Comparison of ENCODE assay signal across 9 mouse cellular contexts in genomic region chr15:81398189-81398588, GRCm38 (mm10). TPM values are rescaled to one million over a fixed set of nuclear protein-coding genes. Genes with fewer than 3 reads are reported as not detected.
DNase-seq lines count a peak whose midpoint lies in the region; ATAC-seq and TF ChIP-seq lines count a peak whose summit lies in the region.
"Had no signal": no experiment of that assay in that cellular context is flagged by ENCODE, and none has a peak within 500 bp of the region (broad histone marks: within the 10 kb centered on the region; RNA-seq: fewer than 3 reads in every experiment).

No protein-coding gene starts in this region.

- TF ChIP-seq CTCF in kidney, postnatal 0 days (IDR thresholded peaks at IDR 0.05; ENCODE audit: low read depth) = no peak

- H3K9me3 ChIP-seq in kidney, postnatal 0 days (replicated peaks; ENCODE audit: low read length) = no peaks in the 10 kb centered on the region
- H3K9me3 ChIP-seq in embryonic facial prominence, embryonic 13.5 days = no peaks in the 10 kb centered on the region
- H3K9me3 ChIP-seq in limb, embryonic 10.5 days (replicated peaks) = no peaks in the 10 kb centered on the region
- H3K9me3 ChIP-seq in neural tube, embryonic 13.5 days = no peaks in the 10 kb centered on the region

- peak overlapping the region; percentile 99 for H3K4me3 ChIP-seq in kidney, postnatal 0 days (replicated peaks; ENCODE audit: low read depth, low read length)
- peak overlapping the region; percentile 96 for H3K4me3 ChIP-seq in embryonic facial prominence, embryonic 13.5 days
- peak overlapping the region; percentile 71 for H3K4me3 ChIP-seq in limb, embryonic 10.5 days
- peak overlapping the region; percentile 94 for H3K4me3 ChIP-seq in neural tube, embryonic 13.5 days

- no peaks in the 10 kb centered on the region for H3K27me3 ChIP-seq in kidney, postnatal 0 days (ENCODE audit: insufficient read depth, low read length)
- no peaks in the 10 kb centered on the region for H3K27me3 ChIP-seq in embryonic facial prominence, embryonic 13.5 days
- no peaks in the 10 kb centered on the region for H3K27me3 ChIP-seq in limb, embryonic 10.5 days (ENCODE audit: low read depth, poor library complexity, severe bottlenecking)
- H3K27me3 ChIP-seq in neural tube, embryonic 13.5 days = no peaks in the 10 kb centered on the region

- no peak for ATAC-seq in kidney, postnatal 0 days (replicated peaks; ENCODE audit: low FRiP score, low read depth)
- ATAC-seq in embryonic facial prominence, embryonic 13.5 days (ENCODE audit: insufficient number of reproducible peaks, insufficient read depth, low FRiP score, low TSS enrichment, low read depth) = no peak
- ATAC-seq in neural tube, embryonic 13.5 days (ENCODE audit: low read depth) = no peak

- H3K4me1 ChIP-seq in kidney, postnatal 0 days (replicated peaks; ENCODE audit: insufficient read depth, low read length) = peaks cover 4% of the 10 kb centered on the region
- H3K4me1 ChIP-seq in embryonic facial prominence, embryonic 13.5 days = peaks cover 22% of the 10 kb centered on the region
- H3K4me1 ChIP-seq in limb, embryonic 10.5 days = peaks cover 16% of the 10 kb centered on the region
- peaks cover 33% of the 10 kb centered on the region for H3K4me1 ChIP-seq in neural tube, embryonic 13.5 days (replicated peaks)

- peak overlapping the region; percentile 73 for H3K4me2 ChIP-seq in kidney, postnatal 0 days (ENCODE audit: low read length)
- peak overlapping the region; percentile 81 for H3K4me2 ChIP-seq in embryonic facial prominence, embryonic 13.5 days
- H3K4me2 ChIP-seq in neural tube, embryonic 13.5 days = peak overlapping the region; percentile 90

- H3K9ac ChIP-seq in kidney, postnatal 0 days (ENCODE audit: low read depth, low read length) = peak overlapping the region; percentile 96; the same call in 1 of the 2 replicates
- H3K9ac ChIP-seq in embryonic facial prominence, embryonic 13.5 days = peak overlapping the region; percentile 95; the same call in 1 of the 2 replicates
- H3K9ac ChIP-seq in neural tube, embryonic 13.5 days = peak overlapping the region; percentile 97

- no peak for DNase-seq in kidney, postnatal 0 days (ENCODE audit: low spot score)
- DNase-seq in kidney, postnatal 36 days = no peak
- no peak for DNase-seq in limb, embryonic 10.5 days (ENCODE audit: low spot score)
- DNase-seq in frontal cortex, adult 2 months (ENCODE audit: extremely low spot score in 1 of 2, low spot score in 1 of 2) = no peak
- no peak for DNase-seq in yolk sac, embryonic 10.5 days (ENCODE audit: low spot score)
- DNase-seq in adrenal gland, postnatal 14 days = no peak
- DNase-seq: lung, postnatal 14 days had no signal

- H3K27ac ChIP-seq in kidney, postnatal 0 days = no peak overlapping the region
- no peak overlapping the region for H3K27ac ChIP-seq in embryonic facial prominence, embryonic 13.5 days
- H3K27ac ChIP-seq in limb, embryonic 10.5 days = no peak overlapping the region
- no peak overlapping the region for H3K27ac ChIP-seq in neural tube, embryonic 13.5 days (replicated peaks)

- H3K36me3 ChIP-seq in kidney, postnatal 0 days (ENCODE audit: insufficient read depth, low read length) = no peaks in the 10 kb centered on the region
- H3K36me3 ChIP-seq in embryonic facial prominence, embryonic 13.5 days = peaks cover 3% of the 10 kb centered on the region; the same call in 1 of the 2 replicates
- H3K36me3 ChIP-seq in limb, embryonic 10.5 days = peaks cover 39% of the 10 kb centered on the region
- no peaks in the 10 kb centered on the region for H3K36me3 ChIP-seq in neural tube, embryonic 13.5 days

RNA-seq across cellular contexts. Expression of gene St13, which starts 1.7 kb away (rescaled TPM):
- polyA plus RNA-seq in kidney, postnatal 0 days (2015; fragmentation: Nextera tagmentation; extraction: Ambion mirVana) = 173 and 186 TPM in 2 replicates
- polyA plus RNA-seq in embryonic facial prominence, embryonic 13.5 days (2015; fragmentation: Nextera tagmentation; extraction: Ambion mirVana) = 173 and 185 TPM in 2 replicates
- 222 and 234 TPM in 2 replicates for polyA plus RNA-seq in limb, embryonic 10.5 days (2016; fragmentation: Nextera tagmentation; extraction: Ambion mirVana)
- polyA plus RNA-seq in neural tube, embryonic 13.5 days (2015; fragmentation: Nextera tagmentation; extraction: Ambion mirVana) = 184 and 191 TPM in 2 replicates
- 98.0 and 118 TPM in 2 replicates for polyA plus RNA-seq in frontal cortex, adult 2 months (2012; rRNA removed)
- 256 and 303 TPM in 2 replicates for total RNA-seq in adrenal gland, postnatal 14 days (2021)

RNA-seq across cellular contexts. Expression of gene Xpnpep3, which starts 1.7 kb away (rescaled TPM):
- 8.3 and 8.7 TPM in 2 replicates for polyA plus RNA-seq in kidney, postnatal 0 days (2015; fragmentation: Nextera tagmentation; extraction: Ambion mirVana)
- 10.0 and 13.5 TPM in 2 replicates for polyA plus RNA-seq in embryonic facial prominence, embryonic 13.5 days (2015; fragmentation: Nextera tagmentation; extraction: Ambion mirVana)
- polyA plus RNA-seq in limb, embryonic 10.5 days (2016; fragmentation: Nextera tagmentation; extraction: Ambion mirVana) = 13.9 and 14.1 TPM in 2 replicates
- polyA plus RNA-seq in neural tube, embryonic 13.5 days (2015; fragmentation: Nextera tagmentation; extraction: Ambion mirVana) = 11.0 TPM in 2 replicates
- polyA plus RNA-seq in frontal cortex, adult 2 months (2012; rRNA removed) = 8.5 and 10.1 TPM in 2 replicates
- total RNA-seq in adrenal gland, postnatal 14 days (2021) = 21.6 and 29.2 TPM in 2 replicates

RNA-seq across cellular contexts. Expression of gene Dnajb7, which starts 9.9 kb away (rescaled TPM):
- 0.61 and 0.62 TPM in 2 replicates for polyA plus RNA-seq in kidney, postnatal 0 days (2015; fragmentation: Nextera tagmentation; extraction: Ambion mirVana)
- polyA plus RNA-seq in embryonic facial prominence, embryonic 13.5 days (2015; fragmentation: Nextera tagmentation; extraction: Ambion mirVana) = 2.5 and 3.5 TPM in 2 replicates
- 3.0 and 4.0 TPM in 2 replicates for polyA plus RNA-seq in limb, embryonic 10.5 days (2016; fragmentation: Nextera tagmentation; extraction: Ambion mirVana)
- polyA plus RNA-seq in neural tube, embryonic 13.5 days (2015; fragmentation: Nextera tagmentation; extraction: Ambion mirVana) = 1.4 and 2.3 TPM in 2 replicates
- 0.10 TPM in 1 of 2 replicates, not detected in the other for polyA plus RNA-seq in frontal cortex, adult 2 months (2012; rRNA removed)
- not detected in 2 replicates for total RNA-seq in adrenal gland, postnatal 14 days (2021)

RNA-seq across cellular contexts. Expression of gene Slc25a17, which starts 37.6 kb away (rescaled TPM):
- polyA plus RNA-seq in kidney, postnatal 0 days (2015; fragmentation: Nextera tagmentation; extraction: Ambion mirVana) = 153 and 157 TPM in 2 replicates
- 128 and 133 TPM in 2 replicates for polyA plus RNA-seq in embryonic facial prominence, embryonic 13.5 days (2015; fragmentation: Nextera tagmentation; extraction: Ambion mirVana)
- polyA plus RNA-seq in limb, embryonic 10.5 days (2016; fragmentation: Nextera tagmentation; extraction: Ambion mirVana) = 86.9 and 93.6 TPM in 2 replicates
- polyA plus RNA-seq in neural tube, embryonic 13.5 days (2015; fragmentation: Nextera tagmentation; extraction: Ambion mirVana) = 130 and 149 TPM in 2 replicates
- 46.3 and 53.3 TPM in 2 replicates for polyA plus RNA-seq in frontal cortex, adult 2 months (2012; rRNA removed)
- total RNA-seq in adrenal gland, postnatal 14 days (2021) = 139 and 141 TPM in 2 replicates
